Mouse (Mus musculus) C3H10T1/2 (cell line): Measurements from ENCODE around the gene Prss29. TPM values are rescaled to one million over a fixed set of nuclear protein-coding genes. Genes with fewer than 3 reads are reported as not detected.

Experiments used
- polyA plus RNA-seq, 2 experiments: library from polyadenylated mRNA; unstranded; fragments of >200 nt; fragmentation: generic; extraction: Trizol; gene quantifications; one replicate each; pipeline ENCODE4 v1.2.1; 2012; ENCODE audit warnings: missing spikeins in 2 of 2

The Prss29 gene
- not detected for polyA plus RNA-seq

GRCm38 (mm10) chr17:25318354-25318753, at the start of gene Prss29:
Gene Prss29 (plus strand): TSS chr17:25318654.

GRCm38 (mm10) chr17:25274571-25275346, 43.7 kb upstream of the Prss29 start, which contains the start of gene Ube2i:
Gene Ube2i (minus strand): TSS chr17:25274622.

GRCm38 (mm10) chr17:25298094-25298493, 20.4 kb upstream of the Prss29 start, which contains the start of gene Prss34:
Gene Prss34 (plus strand): TSS chr17:25298394.

GRCm38 (mm10) chr17:25308346-25308745, 10.1 kb upstream of the Prss29 start, which contains the start of gene Prss28:
Gene Prss28 (plus strand): TSS chr17:25308646.

GRCm38 (mm10) chr17:25345462-25345861, 27.0 kb downstream of the Prss29 start, which contains the start of gene Tpsab1:
Gene Tpsab1 (minus strand): TSS chr17:25345562.

GRCm38 (mm10) chr17:25366005-25366404, 47.6 kb downstream of the Prss29 start, which contains the start of gene Tpsb2:
Gene Tpsb2 (plus strand): TSS chr17:25366305.

GRCm38 (mm10) chr17:25368973-25369372, 50.5 kb downstream of the Prss29 start, which contains the start of gene Tpsg1:
Gene Tpsg1 (plus strand): TSS chr17:25369273.

Other genes starting within 250 kb of the Prss29 start
- under 1 TPM; 0.61 to 0.90 TPM for gene Tmem204, start 235.1 kb upstream of the Prss29 start, polyA plus RNA-seq
- gene Telo2, start 202.7 kb upstream of the Prss29 start, polyA plus RNA-seq: 10 to 100 TPM; 20.3 to 26.2 TPM
- gene Ptx4, start 197.9 kb upstream of the Prss29 start, polyA plus RNA-seq: not detected
- gene Clcn7, start 185.3 kb upstream of the Prss29 start, polyA plus RNA-seq: 10 to 100 TPM in 1 of 2 experiments, 1 to 10 TPM in 1; 8.8 to 22.3 TPM
- gene Ccdc154, start 156.2 kb upstream of the Prss29 start, polyA plus RNA-seq: not detected
- gene Gm38655, start 143.2 kb upstream of the Prss29 start, polyA plus RNA-seq: not detected
- gene BC003965, start 134.1 kb upstream of the Prss29 start, polyA plus RNA-seq: 10 to 100 TPM in 1 of 2 experiments, 1 to 10 TPM in 1; 4.9 to 10.7 TPM
- gene Unkl, start 130.3 kb upstream of the Prss29 start, polyA plus RNA-seq: 1 to 10 TPM in 1 of 2 experiments, under 1 TPM in 1; 0.15 to 3.8 TPM
- 10 to 100 TPM; 15.9 to 49.7 TPM for gene Gnptg, start 78.5 kb upstream of the Prss29 start, polyA plus RNA-seq
- gene Tsr3, start 78.5 kb upstream of the Prss29 start, polyA plus RNA-seq: 10 to 100 TPM; 44.0 to 58.5 TPM
- gene Baiap3, start 62.3 kb upstream of the Prss29 start, polyA plus RNA-seq: under 1 TPM; 0.05 to 0.11 TPM
- 100 to 1,000 TPM; 272 to 366 TPM for gene Ube2i, start 44.0 kb upstream of the Prss29 start, polyA plus RNA-seq
- gene Prss34, start 20.3 kb upstream of the Prss29 start, polyA plus RNA-seq: not detected
- gene Prss28, start 10.0 kb upstream of the Prss29 start, polyA plus RNA-seq: not detected
- gene Tpsab1, start 26.9 kb downstream of the Prss29 start, polyA plus RNA-seq: not detected
- gene Tpsb2, start 47.7 kb downstream of the Prss29 start, polyA plus RNA-seq: not detected
- not detected for gene Tpsg1, start 50.6 kb downstream of the Prss29 start, polyA plus RNA-seq
- not detected for gene Cacna1h, start 115.1 kb downstream of the Prss29 start, polyA plus RNA-seq
- gene Tekt4, start 136.0 kb downstream of the Prss29 start, polyA plus RNA-seq: not detected
- not detected for gene Sstr5, start 178.6 kb downstream of the Prss29 start, polyA plus RNA-seq